Mouse (Mus musculus): Measurements from ENCODE around the gene Litaf. TPM values are rescaled to one million over a fixed set of nuclear protein-coding genes. Genes with fewer than 3 reads are reported as not detected.

Litaf gene
- polyA plus RNA-seq, 1 experiment from 2014 or later = 137 TPM

- DNase-seq (ENCODE audit: low spot score) (no peak), ATAC-seq (replicated peaks; ENCODE audit: low FRiP score, low read depth) (no peak)
- Histone ChIP-seq H3K27ac (no peak overlapping the region), H3K4me2 (ENCODE audit: low read length) (no peak overlapping the region), H3K9ac (ENCODE audit: low read depth, low read length) (no peak overlapping the region), H3K27me3 (ENCODE audit: insufficient read depth, low read length) (no peaks in the 10 kb centered on the region), H3K4me1 (replicated peaks; ENCODE audit: insufficient read depth, low read length) (no peaks in the 10 kb centered on the region), H3K4me3 (replicated peaks; ENCODE audit: low read depth, low read length) (no peak overlapping the region), H3K36me3 (ENCODE audit: insufficient read depth, low read length) (no peaks in the 10 kb centered on the region), H3K9me3 (replicated peaks; ENCODE audit: low read length) (no peaks in the 10 kb centered on the region)
- TF ChIP-seq CTCF (IDR thresholded peaks at IDR 0.05; ENCODE audit: low read depth) = no peak
- WGBS = 74% methylated on average over 7 of the region's 7 CpGs
These were observed 120.4 kb downstream of the Litaf start for GRCm38 (mm10) chr16:10945381-10946127.

DNA sequence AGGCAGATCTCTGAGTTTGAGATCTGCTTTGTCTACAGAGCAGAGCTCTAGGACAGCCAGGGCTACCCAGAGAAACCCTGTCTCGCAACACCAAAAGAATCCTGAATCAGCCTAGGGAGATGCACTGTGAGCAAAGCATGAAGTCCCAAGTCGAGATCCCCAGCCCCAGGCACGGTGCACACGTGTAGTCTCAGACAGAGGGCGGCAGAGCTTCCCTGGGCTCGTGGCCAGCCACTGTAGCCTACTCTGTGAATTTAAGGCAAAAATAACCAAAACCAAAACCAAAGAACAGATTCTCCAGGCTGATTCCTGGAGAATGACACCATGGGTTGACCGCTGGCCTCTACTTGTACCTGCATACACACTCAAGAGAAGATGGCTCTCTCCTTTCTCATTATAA, 121.4 kb downstream of the Litaf start:
- no peaks in the 10 kb centered on the region for H3K9me3 ChIP-seq (replicated peaks; ENCODE audit: low read length)
- no peak overlapping the region for H3K4me2 ChIP-seq (ENCODE audit: low read length)
- no peaks in the 10 kb centered on the region for H3K36me3 ChIP-seq (ENCODE audit: insufficient read depth, low read length)
- DNase-seq (ENCODE audit: low spot score) = no peak
- H3K4me1 ChIP-seq (replicated peaks; ENCODE audit: insufficient read depth, low read length) = no peaks in the 10 kb centered on the region
- WGBS = 79% methylated on average over 7 of the region's 7 CpGs
- ATAC-seq (replicated peaks; ENCODE audit: low FRiP score, low read depth) = no peak
- H3K4me3 ChIP-seq (replicated peaks; ENCODE audit: low read depth, low read length) = no peak overlapping the region
- peak; percentile 16; the same call in 1 of the 2 replicates for TF ChIP-seq CTCF (IDR thresholded peaks at IDR 0.05; ENCODE audit: low read depth)
- no peak overlapping the region for H3K9ac ChIP-seq (ENCODE audit: low read depth, low read length)
- no peaks in the 10 kb centered on the region for H3K27me3 ChIP-seq (ENCODE audit: insufficient read depth, low read length)
- no peak overlapping the region for H3K27ac ChIP-seq

DNA sequence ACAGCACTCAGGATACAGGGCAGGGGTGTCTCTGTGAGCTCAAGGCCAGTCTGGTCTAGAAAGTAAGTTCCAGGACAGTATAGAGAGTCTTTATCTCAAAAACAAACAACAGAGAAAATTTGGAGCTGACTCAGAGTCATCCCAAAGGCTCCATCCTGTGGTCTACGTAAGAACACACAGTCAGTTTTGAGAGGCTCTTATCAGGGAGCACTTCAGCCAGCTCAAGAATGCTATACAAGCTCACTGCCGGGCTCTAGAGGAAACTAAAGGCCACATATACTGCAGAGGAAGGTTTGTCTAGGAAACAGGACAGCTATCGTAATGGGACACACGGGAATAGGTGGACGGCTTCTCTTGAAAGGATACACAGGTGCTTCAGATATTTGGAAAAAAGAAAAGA, 122.7 kb downstream of the Litaf start:
- Histone ChIP-seq H3K4me3 (replicated peaks; ENCODE audit: low read depth, low read length) (no peak overlapping the region), H3K36me3 (ENCODE audit: insufficient read depth, low read length) (no peaks in the 10 kb centered on the region), H3K4me1 (replicated peaks; ENCODE audit: insufficient read depth, low read length) (no peaks in the 10 kb centered on the region), H3K27ac (no peak overlapping the region), H3K27me3 (ENCODE audit: insufficient read depth, low read length) (no peaks in the 10 kb centered on the region), H3K4me2 (ENCODE audit: low read length) (no peak overlapping the region), H3K9me3 (replicated peaks; ENCODE audit: low read length) (no peaks in the 10 kb centered on the region), H3K9ac (ENCODE audit: low read depth, low read length) (no peak overlapping the region)
- ATAC-seq (replicated peaks; ENCODE audit: low FRiP score, low read depth) (no peak), DNase-seq (ENCODE audit: low spot score) (peak; percentile 22)
- 47% methylated on average over 5 of the region's 5 CpGs for WGBS
- TF ChIP-seq CTCF (IDR thresholded peaks at IDR 0.05; ENCODE audit: low read depth) = peak; percentile 34; the same call in 1 of the 2 replicates

DNA sequence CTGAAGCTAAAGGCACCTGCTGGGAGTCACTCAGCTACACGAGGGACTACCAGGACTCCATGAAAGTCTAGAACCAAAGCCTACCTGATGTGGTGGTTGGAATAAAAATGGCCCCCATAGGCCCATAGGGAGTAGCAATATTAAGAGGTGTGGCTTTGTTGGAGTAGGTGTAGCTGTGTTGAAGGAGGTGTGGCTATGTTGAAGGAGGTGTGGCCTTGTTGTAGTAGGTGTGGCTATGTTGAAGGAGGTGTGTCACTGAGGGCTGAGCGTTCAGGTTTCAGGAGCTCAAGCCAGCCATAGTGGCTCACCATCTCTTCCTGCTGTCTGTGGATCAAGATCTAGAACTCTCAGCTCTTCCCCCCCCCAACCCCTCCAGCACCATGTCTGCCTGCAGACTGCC, 125.3 kb downstream of the Litaf start:
- Histone ChIP-seq H3K4me1 (replicated peaks; ENCODE audit: insufficient read depth, low read length) (no peaks in the 10 kb centered on the region), H3K4me2 (ENCODE audit: low read length) (no peak overlapping the region), H3K27ac (no peak overlapping the region), H3K9ac (ENCODE audit: low read depth, low read length) (no peak overlapping the region), H3K9me3 (replicated peaks; ENCODE audit: low read length) (no peaks in the 10 kb centered on the region), H3K27me3 (ENCODE audit: insufficient read depth, low read length) (no peaks in the 10 kb centered on the region), H3K36me3 (ENCODE audit: insufficient read depth, low read length) (no peaks in the 10 kb centered on the region), H3K4me3 (replicated peaks; ENCODE audit: low read depth, low read length) (no peak overlapping the region)
- 80% methylated on average over 2 of the region's 2 CpGs for WGBS
- DNase-seq (ENCODE audit: low spot score) = no peak
- no peak for ATAC-seq (replicated peaks; ENCODE audit: low FRiP score, low read depth)
- TF ChIP-seq CTCF (IDR thresholded peaks at IDR 0.05; ENCODE audit: low read depth) = no peak

DNA sequence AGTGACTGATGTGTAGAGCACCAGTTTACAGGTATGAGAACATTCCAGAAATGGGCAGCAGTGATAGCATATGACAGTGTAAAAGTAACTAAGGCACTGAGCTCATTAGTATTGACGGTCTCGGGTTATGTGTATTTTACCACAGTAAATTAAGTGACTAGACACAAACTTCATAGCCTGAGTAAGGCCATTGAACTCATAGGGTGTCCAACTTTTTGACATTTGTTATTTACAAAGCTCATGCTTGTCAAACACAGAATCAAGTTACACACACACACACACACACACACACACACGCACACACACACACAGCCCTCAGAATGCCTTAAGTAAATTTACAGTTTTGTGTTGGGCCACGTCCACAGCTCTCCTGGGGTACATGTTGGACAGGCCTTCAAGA, 126.0 kb downstream of the Litaf start:
- 73% methylated on average over 4 of the region's 4 CpGs for WGBS
- no peak overlapping the region for H3K4me2 ChIP-seq (ENCODE audit: low read length)
- no peak for TF ChIP-seq CTCF (IDR thresholded peaks at IDR 0.05; ENCODE audit: low read depth)
- no peak overlapping the region for H3K27ac ChIP-seq
- no peaks in the 10 kb centered on the region for H3K4me1 ChIP-seq (replicated peaks; ENCODE audit: insufficient read depth, low read length)
- H3K27me3 ChIP-seq (ENCODE audit: insufficient read depth, low read length) = no peaks in the 10 kb centered on the region
- H3K9ac ChIP-seq (ENCODE audit: low read depth, low read length) = no peak overlapping the region
- ATAC-seq (replicated peaks; ENCODE audit: low FRiP score, low read depth) (no peak), DNase-seq (ENCODE audit: low spot score) (no peak)
- no peak overlapping the region for H3K4me3 ChIP-seq (replicated peaks; ENCODE audit: low read depth, low read length)
- no peaks in the 10 kb centered on the region for H3K9me3 ChIP-seq (replicated peaks; ENCODE audit: low read length)
- H3K36me3 ChIP-seq (ENCODE audit: insufficient read depth, low read length) = no peaks in the 10 kb centered on the region

DNA sequence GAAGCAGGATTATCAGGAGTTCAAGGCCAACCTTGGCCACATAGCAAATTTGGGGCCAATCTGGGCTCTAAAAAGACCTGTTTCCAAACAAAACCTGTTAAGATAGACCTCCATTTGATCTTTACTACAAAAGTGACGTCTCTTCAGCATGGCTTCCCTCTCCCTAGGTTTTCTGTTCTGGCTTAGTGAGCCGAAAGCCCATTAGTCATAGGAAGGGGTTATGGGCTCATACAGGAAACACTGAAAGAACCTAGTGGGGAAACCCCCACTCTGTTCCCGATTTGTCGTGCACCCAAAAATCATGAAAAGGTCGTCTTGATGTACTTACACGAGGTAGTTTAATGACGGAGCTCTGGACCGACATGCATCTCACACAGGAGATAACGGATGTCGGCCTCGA, 128.5 kb downstream of the Litaf start:
- H3K4me3 ChIP-seq (replicated peaks; ENCODE audit: low read depth, low read length) = no peak overlapping the region
- TF ChIP-seq CTCF (IDR thresholded peaks at IDR 0.05; ENCODE audit: low read depth) = no peak
- no peaks in the 10 kb centered on the region for H3K4me1 ChIP-seq (replicated peaks; ENCODE audit: insufficient read depth, low read length)
- H3K4me2 ChIP-seq (ENCODE audit: low read length) = no peak overlapping the region
- DNase-seq (ENCODE audit: low spot score) (no peak), ATAC-seq (replicated peaks; ENCODE audit: low FRiP score, low read depth) (no peak)
- H3K27me3 ChIP-seq (ENCODE audit: insufficient read depth, low read length) = no peaks in the 10 kb centered on the region
- no peaks in the 10 kb centered on the region for H3K36me3 ChIP-seq (ENCODE audit: insufficient read depth, low read length)
- WGBS = 86% methylated on average over 11 of the region's 11 CpGs
- no peaks in the 10 kb centered on the region for H3K9me3 ChIP-seq (replicated peaks; ENCODE audit: low read length)
- H3K27ac ChIP-seq = no peak overlapping the region
- no peak overlapping the region for H3K9ac ChIP-seq (ENCODE audit: low read depth, low read length)
